Mouse (Mus musculus): ENCODE measurements at regions not wholly inside any gene's neighbourhood (a gene's known extent, or its start where the extent isn't known, plus 50 kb on each side); places are given as distances from the start of the nearest gene placed in this dataset.
A peak's percentile ranks its signal among the peaks of the same experiment; 100 is the strongest.

- DNase-seq (ENCODE audit: extremely low read depth, low read depth, low spot score), result no peak
Observed at GRCm38 (mm10) chr9:41578221-41579106, 417.0 kb upstream of the Ubash3b start.

GRCm38 (mm10) chr9:41577760-41578159 is 416.3 kb upstream of the Ubash3b start:
- no peak for DNase-seq (ENCODE audit: extremely low read depth, low read depth, low spot score)

- no peak for DNase-seq (ENCODE audit: extremely low read depth, low read depth, low spot score)
Observed at GRCm38 (mm10) chr9:41575826-41576225, 414.3 kb upstream of the Ubash3b start.

GRCm38 (mm10) chr9:41570262-41570661 is 408.8 kb upstream of the Ubash3b start:
- DNase-seq (ENCODE audit: extremely low read depth, low read depth, low spot score), result no peak

GRCm38 (mm10) chr9:41566496-41566895 is 405.0 kb upstream of the Ubash3b start:
- DNase-seq (ENCODE audit: extremely low read depth, low read depth, low spot score), result no peak

GRCm38 (mm10) chr9:41565784-41566183 is 404.3 kb upstream of the Ubash3b start:
- no peak for DNase-seq (ENCODE audit: extremely low read depth, low read depth, low spot score)

GRCm38 (mm10) chr9:41563376-41563775 is 401.9 kb upstream of the Ubash3b start:
- DNase-seq (ENCODE audit: extremely low read depth, low read depth, low spot score), result no peak

GRCm38 (mm10) chr9:41558456-41558855 is 397.0 kb upstream of the Ubash3b start:
- no peak for DNase-seq (ENCODE audit: extremely low read depth, low read depth, low spot score)

GRCm38 (mm10) chr9:41556888-41557287 is 395.4 kb upstream of the Ubash3b start:
- no peak for DNase-seq (ENCODE audit: extremely low read depth, low read depth, low spot score)

- no peak for DNase-seq (ENCODE audit: extremely low read depth, low read depth, low spot score)
Observed at GRCm38 (mm10) chr9:41545776-41546175, 384.3 kb upstream of the Ubash3b start.

GRCm38 (mm10) chr9:41542511-41542910 is 381.0 kb upstream of the Ubash3b start:
- no peak for DNase-seq (ENCODE audit: extremely low read depth, low read depth, low spot score)

- DNase-seq (ENCODE audit: extremely low read depth, low read depth, low spot score), result no peak
Observed at GRCm38 (mm10) chr9:41541327-41541726, 379.8 kb upstream of the Ubash3b start.

GRCm38 (mm10) chr9:41532786-41533185 is 371.3 kb upstream of the Ubash3b start:
- DNase-seq (ENCODE audit: extremely low read depth, low read depth, low spot score), result no peak

GRCm38 (mm10) chr9:41532290-41532689 is 370.8 kb upstream of the Ubash3b start:
- no peak for DNase-seq (ENCODE audit: extremely low read depth, low read depth, low spot score)

- DNase-seq (ENCODE audit: extremely low read depth, low read depth, low spot score), result no peak
Observed at GRCm38 (mm10) chr9:41531596-41531995, 370.1 kb upstream of the Ubash3b start.

- peak; percentile 84 for DNase-seq (ENCODE audit: extremely low read depth, low read depth, low spot score)
Observed at GRCm38 (mm10) chr9:41526126-41526525, 364.6 kb upstream of the Ubash3b start.

- DNase-seq (ENCODE audit: extremely low read depth, low read depth, low spot score), result no peak
Observed at GRCm38 (mm10) chr9:41525534-41525933, 364.0 kb upstream of the Ubash3b start.

GRCm38 (mm10) chr9:41524591-41524990 is 363.1 kb upstream of the Ubash3b start:
- no peak for DNase-seq (ENCODE audit: extremely low read depth, low read depth, low spot score)

GRCm38 (mm10) chr9:41523969-41524368 is 362.5 kb upstream of the Ubash3b start:
- DNase-seq (ENCODE audit: extremely low read depth, low read depth, low spot score), result no peak

GRCm38 (mm10) chr9:41522302-41522701 is 360.8 kb upstream of the Ubash3b start:
- DNase-seq (ENCODE audit: extremely low read depth, low read depth, low spot score), result no peak

- no peak for DNase-seq (ENCODE audit: extremely low read depth, low read depth, low spot score)
Observed at GRCm38 (mm10) chr9:41517787-41518186, 356.3 kb upstream of the Ubash3b start.

- DNase-seq (ENCODE audit: extremely low read depth, low read depth, low spot score), result no peak
Observed at GRCm38 (mm10) chr9:41517053-41517696, 355.7 kb upstream of the Ubash3b start.

Measured in fat pad, adult 2 months (tissue).